Mouse (Mus musculus) left cerebral cortex, adult 18-20 months (tissue): ENCODE results near the gene Il1rap. TPM values are rescaled to one million over a fixed set of nuclear protein-coding genes. Genes with fewer than 3 reads are reported as not detected.

Source experiments
- DNase-seq, 2 experiments: peaks; one replicate each; pipeline ENCODE4 v3.0.0; 2021 to 2022; ENCODE audit warnings: low spot score in 2 of 2, mixed read lengths in 1 of 2
- long read RNA-seq, 2 experiments: library from polyadenylated mRNA; stranded (forward); transcript quantifications; one replicate each; pipeline ENCODE4 v2.0.0; 2021
- total RNA-seq, 2 experiments: library from RNA; stranded (reverse); gene quantifications; 2 replicates each; pipeline ENCODE4 v1.2.3; 2021

The Il1rap gene
- total RNA-seq = 10 to 100 TPM; 30.5 to 30.9 TPM
- long read RNA-seq, experiment 1, full-length matches to known transcripts = 35 of 40 reads
- long read RNA-seq, experiment 1, partial matches to known transcripts = 1 of 40 reads
- long read RNA-seq, experiment 1, other reads (novel, unspliced or antisense) = 4 of 40 reads
- long read RNA-seq, experiment 2, full-length matches to known transcripts = 17 of 22 reads
- long read RNA-seq, experiment 2, partial matches to known transcripts = 1 of 22 reads
- long read RNA-seq, experiment 2, other reads (novel, unspliced or antisense) = 4 of 22 reads

GRCm38 (mm10) chr16:26581048-26581912 is at the start of gene Il1rap:
Gene Il1rap, plus strand, starts transcription at chr16:26581704.
- peak; percentile 97 for DNase-seq

- no peak for DNase-seq
Observed at GRCm38 (mm10) chr16:26532287-26532686, 49.2 kb upstream of the Il1rap start.

- DNase-seq = no peak
Observed at GRCm38 (mm10) chr16:26546170-26546878, 35.2 kb upstream of the Il1rap start.

GRCm38 (mm10) chr16:26546879-26547206 is 34.7 kb upstream of the Il1rap start:
- no peak for DNase-seq

- DNase-seq = peak; percentile 7 to 34
Observed at GRCm38 (mm10) chr16:26549221-26549620, 32.3 kb upstream of the Il1rap start.

- no peak for DNase-seq
Observed at GRCm38 (mm10) chr16:26552234-26552633, 29.3 kb upstream of the Il1rap start.

- DNase-seq = no peak
Observed at GRCm38 (mm10) chr16:26558797-26559196, 22.7 kb upstream of the Il1rap start.

- no peak for DNase-seq
Observed at GRCm38 (mm10) chr16:26561743-26562142, 19.8 kb upstream of the Il1rap start.

- no peak for DNase-seq
Observed at GRCm38 (mm10) chr16:26562771-26563170, 18.7 kb upstream of the Il1rap start.

GRCm38 (mm10) chr16:26569387-26569978 is 12.0 kb upstream of the Il1rap start:
- DNase-seq = no peak

- no peak for DNase-seq
Observed at GRCm38 (mm10) chr16:26571836-26572235, 9.7 kb upstream of the Il1rap start.

- no peak for DNase-seq
Observed at GRCm38 (mm10) chr16:26574173-26574572, 7.3 kb upstream of the Il1rap start.

GRCm38 (mm10) chr16:26581913-26582376 is 441 bp downstream of the Il1rap start:
- peak; percentile 43 to 66 for DNase-seq

- no peak for DNase-seq
Observed at GRCm38 (mm10) chr16:26585806-26586205, 4.3 kb downstream of the Il1rap start.

- peak in 1 of 2 experiments; percentile 18 for DNase-seq
Observed at GRCm38 (mm10) chr16:26590897-26591570, 9.5 kb downstream of the Il1rap start.

- DNase-seq = no peak
Observed at GRCm38 (mm10) chr16:26596440-26596839, 14.9 kb downstream of the Il1rap start.

- DNase-seq = no peak
Observed at GRCm38 (mm10) chr16:26597307-26597706, 15.8 kb downstream of the Il1rap start.

GRCm38 (mm10) chr16:26598591-26598990 is 17.1 kb downstream of the Il1rap start:
- DNase-seq = no peak

GRCm38 (mm10) chr16:26601482-26601881 is 20.0 kb downstream of the Il1rap start:
- DNase-seq = peak; percentile 54 to 61

GRCm38 (mm10) chr16:26604621-26605020 is 23.1 kb downstream of the Il1rap start:
- DNase-seq = no peak

- DNase-seq = no peak
Observed at GRCm38 (mm10) chr16:26608003-26608402, 26.5 kb downstream of the Il1rap start.
